Mouse (Mus musculus) thymus, postnatal 14 days (tissue): ENCODE measurements at regions not wholly inside any gene's neighbourhood (a gene's known extent, or its start where the extent isn't known, plus 50 kb on each side); places are given as distances from the start of the nearest gene placed in this dataset.

ENCODE experiments used
- DNase-seq: peaks from one replicate; pipeline ENCODE4 v3.0.0; 2021

DNA sequence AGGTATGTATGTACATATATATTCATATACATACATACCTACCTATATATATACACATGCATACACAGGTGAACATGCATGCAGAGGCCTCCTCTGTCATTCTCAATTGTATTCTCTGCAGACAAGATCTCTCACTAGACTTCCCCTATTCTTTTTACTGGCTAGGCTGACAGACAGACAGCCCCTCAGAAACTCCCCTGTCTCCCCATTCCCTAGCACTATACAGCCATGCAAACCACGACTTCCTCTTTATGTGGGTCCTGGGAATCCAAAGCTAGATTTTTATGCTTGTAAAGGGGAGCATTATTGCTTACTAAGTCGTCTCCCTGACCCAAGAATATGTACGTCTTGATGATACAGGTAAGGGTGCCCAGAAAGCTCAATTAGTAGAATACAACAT is 86.9 kb downstream of the Fam124b start:
- no peak for DNase-seq

DNA sequence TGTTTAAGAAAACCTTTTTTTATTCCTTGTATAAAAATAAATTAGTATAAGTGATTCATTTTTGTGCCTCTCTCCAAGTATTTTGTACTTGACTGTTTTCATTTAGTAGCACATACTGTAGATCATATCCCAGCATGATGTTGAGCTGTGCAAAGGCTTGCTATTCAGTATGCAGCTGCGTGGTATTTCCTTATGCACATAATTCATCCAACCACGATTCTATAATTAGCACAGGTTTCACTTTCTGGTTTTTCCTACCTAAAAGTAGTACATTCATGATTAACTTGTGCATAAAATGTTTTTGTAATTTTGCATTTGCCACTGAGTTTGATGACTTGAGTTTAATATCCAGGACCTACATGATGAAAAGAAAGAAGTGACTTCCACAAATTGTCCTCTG is 94.3 kb downstream of the Fam124b start:
- DNase-seq, result no peak

- DNase-seq, result no peak
These were observed 102.4 kb downstream of the Fam124b start for GRCm38 (mm10) chr1:80115913-80116312.

GRCm38 (mm10) chr1:80107747-80108476 is 110.4 kb downstream of the Fam124b start:
- no peak for DNase-seq

- peak; percentile 16 for DNase-seq
These were observed 112.0 kb downstream of the Fam124b start for GRCm38 (mm10) chr1:80106269-80106668.

DNA sequence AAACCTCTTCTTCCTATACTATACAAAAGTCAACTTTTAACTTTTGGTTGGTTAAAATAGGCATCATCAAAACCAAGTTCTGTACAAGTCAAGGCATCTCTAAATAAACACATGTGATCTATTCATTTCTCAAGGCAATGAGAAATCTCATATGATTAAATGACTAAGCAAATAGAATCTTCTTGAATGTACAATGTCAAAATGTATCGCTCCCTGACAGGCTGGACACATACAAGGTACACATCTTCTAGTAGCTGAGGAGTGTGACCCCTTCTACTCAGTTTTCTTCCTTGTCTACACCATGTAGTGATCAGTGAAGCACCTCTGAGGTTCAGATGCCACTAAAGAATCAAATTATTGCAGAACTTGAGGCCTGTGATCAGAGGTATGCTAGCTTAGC is 120.0 kb downstream of the Fam124b start:
- DNase-seq, result no peak

- no peak for DNase-seq
These were observed 126.5 kb downstream of the Fam124b start for GRCm38 (mm10) chr1:80091800-80092199.

- no peak for DNase-seq
These were observed 126.9 kb downstream of the Fam124b start for GRCm38 (mm10) chr1:80091350-80091749.

- no peak for DNase-seq
These were observed 129.6 kb downstream of the Fam124b start for GRCm38 (mm10) chr1:80088651-80089050.

- DNase-seq, result no peak
These were observed 141.9 kb downstream of the Fam124b start for GRCm38 (mm10) chr1:80076357-80076756.

GRCm38 (mm10) chr1:80074376-80074775 is 143.9 kb downstream of the Fam124b start:
- DNase-seq, result no peak

- no peak for DNase-seq
These were observed 144.3 kb downstream of the Fam124b start for GRCm38 (mm10) chr1:80073950-80074349.

DNA sequence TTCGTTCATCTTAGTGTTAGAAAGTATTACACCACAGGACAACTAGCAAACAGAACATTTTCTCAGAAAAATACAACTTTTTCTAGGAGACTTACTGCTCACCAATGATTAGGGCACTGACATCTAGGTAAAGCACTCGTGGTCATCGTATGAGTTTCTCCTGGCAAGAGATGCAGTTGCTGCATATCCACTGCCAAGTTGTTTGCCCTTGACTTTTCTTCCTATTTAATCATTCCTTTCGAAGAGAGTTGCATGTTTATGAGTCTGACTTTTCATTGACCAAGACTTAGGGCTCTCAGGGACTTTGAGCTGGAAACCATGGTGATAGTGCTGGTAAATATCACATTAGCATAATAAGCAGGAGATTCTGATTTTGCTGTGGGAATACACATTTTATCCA is 149.1 kb downstream of the Fam124b start:
- DNase-seq, result no peak

- DNase-seq, result no peak
These were observed 156.2 kb downstream of the Fam124b start for GRCm38 (mm10) chr1:80062121-80062520.

DNA sequence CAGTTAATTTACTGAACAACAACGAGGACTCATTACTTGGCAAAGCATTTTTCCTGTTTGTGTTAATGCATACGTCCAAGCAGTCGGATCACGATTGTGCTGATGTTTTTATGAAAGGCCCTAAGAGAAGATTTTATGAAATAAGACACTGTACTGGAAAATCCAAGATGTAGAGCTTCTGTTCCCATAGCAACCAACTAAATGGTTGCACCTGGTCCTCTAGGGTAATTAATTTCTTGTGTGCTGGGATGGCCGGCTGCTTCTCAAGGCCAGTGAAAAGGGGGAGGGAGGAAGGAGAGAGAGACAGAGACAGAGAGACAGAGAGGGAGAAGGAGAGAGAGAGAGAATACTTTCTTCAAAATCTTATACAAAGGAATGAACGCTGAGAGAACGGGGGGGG is 156.6 kb downstream of the Fam124b start:
- no peak for DNase-seq

DNA sequence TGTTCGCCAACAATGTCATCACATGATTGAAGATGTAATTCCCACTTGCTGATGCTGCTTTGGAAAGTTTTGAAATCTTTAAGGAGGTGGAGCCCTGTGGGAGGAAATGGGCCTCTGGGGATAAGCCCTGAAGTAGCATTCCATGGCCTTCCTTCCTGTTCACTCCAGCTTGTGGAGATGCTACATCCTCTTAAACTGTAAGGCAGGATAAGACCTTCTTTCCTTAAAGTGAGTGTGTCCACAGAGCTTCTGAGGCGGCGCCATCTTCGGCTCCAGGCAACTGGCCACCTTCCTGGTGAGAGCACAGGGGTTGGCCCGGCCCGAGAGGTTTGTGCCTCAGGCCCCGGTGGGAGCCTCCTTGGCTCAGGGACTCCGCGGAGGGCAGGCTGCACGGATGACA is 173.1 kb downstream of the Fam124b start:
- no peak for DNase-seq

GRCm38 (mm10) chr1:80040409-80040808 is 177.9 kb downstream of the Fam124b start:
- no peak for DNase-seq

DNA sequence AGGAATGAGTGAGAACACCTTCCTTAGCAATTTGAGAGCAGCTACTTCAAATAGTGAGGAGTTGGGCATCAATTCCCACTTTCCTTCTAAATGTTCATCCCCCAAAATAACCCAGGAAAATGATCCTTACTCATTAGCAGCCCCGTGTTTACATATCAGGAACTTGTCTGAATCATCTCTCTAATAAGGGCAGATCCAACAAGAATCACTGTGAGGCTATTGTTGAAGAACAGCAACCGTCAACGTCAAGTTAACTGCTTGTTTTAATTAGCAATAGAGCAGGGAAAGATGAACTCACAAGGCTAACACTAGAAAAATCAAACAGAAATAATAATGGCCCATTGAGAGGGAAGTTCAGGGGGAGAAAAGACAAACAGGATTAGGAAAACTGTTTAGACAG is 178.4 kb downstream of the Fam124b start:
- no peak for DNase-seq

DNA sequence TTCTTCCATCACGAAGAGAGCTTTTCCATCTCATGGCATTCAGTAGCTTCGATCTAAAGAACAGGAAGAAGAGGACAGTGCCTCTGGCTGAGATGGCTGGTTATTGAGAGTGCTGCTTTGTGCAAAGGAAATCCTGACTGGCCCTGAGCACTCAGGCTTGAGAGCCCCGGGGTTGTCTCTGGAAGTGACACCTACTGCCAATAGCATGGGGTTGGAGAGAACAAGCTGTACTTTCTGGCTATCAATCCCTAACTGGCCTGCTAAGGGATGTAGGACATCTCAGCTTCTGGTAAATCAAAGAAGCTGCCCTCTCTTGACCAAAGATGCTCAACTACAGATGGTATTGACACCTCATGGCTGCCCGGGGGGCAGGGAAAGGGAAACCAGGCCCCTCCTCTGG is 178.2 kb upstream of the Serpine2 start:
- DNase-seq, result no peak

GRCm38 (mm10) chr1:80038059-80038458 is 177.1 kb upstream of the Serpine2 start:
- no peak for DNase-seq

DNA sequence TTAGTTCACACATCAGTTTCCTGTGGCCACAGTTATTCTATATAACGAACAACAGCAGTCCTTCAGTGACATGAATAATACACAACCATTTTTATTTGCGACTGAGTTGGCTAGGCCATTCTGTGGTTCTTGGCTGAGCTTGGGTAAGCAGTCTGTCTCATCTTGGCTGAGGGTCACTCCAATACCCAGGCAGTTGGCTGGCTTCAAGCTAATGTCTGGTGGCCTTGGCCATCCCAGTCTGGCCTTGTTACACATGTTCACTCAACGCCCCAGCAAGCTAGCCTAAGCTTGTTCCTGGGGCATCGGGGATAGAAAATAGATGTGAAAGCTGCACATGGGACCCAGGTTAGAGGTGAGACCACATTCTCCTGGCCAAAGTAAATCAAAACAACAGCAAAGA is 175.5 kb upstream of the Serpine2 start:
- no peak for DNase-seq

DNA sequence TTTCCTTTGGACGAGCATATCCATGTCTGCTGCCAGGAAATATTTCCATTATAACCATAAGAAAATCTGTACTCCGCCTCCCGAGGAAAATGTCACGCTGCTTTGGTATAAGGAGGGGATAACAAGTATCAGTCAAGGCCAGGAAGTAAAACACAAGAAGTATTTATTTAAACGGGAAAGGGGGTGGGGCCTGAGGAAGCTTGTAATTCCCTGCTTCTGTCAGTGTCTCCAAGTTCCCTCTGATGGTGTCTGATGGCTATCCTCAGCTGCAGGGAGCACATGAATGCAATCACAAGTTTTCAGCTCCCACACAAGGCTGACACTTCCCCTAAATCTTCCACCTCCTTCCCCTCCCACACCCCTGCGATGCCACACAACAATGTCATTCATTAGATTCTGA is 172.5 kb upstream of the Serpine2 start:
- DNase-seq, result no peak

DNA sequence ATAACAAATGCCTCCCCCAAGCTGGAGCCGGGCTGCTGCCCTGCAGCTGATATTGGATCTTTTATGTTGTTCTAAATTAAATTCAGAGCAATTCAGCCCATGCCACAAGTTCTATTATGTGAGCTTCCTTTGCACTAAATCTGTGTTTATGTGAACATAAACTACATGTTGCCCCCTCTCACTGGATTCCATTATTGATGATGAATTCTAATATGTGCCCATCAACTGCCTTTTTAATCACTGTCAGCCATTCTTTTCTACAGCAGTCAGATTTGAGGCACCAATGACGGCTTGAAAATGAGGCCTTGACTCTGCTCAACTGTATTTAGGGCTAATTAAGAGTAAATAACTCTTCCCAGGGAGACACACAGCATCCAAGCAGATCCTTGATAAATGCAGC is 172.1 kb upstream of the Serpine2 start:
- DNase-seq, result no peak

- DNase-seq, result no peak
These were observed 171.5 kb upstream of the Serpine2 start for GRCm38 (mm10) chr1:80032464-80032863.

- no peak for DNase-seq
These were observed 169.7 kb upstream of the Serpine2 start for GRCm38 (mm10) chr1:80030635-80031034.
